Mouse (Mus musculus) heart, embryonic 14.5 days (tissue): ENCODE data around the gene Phgr1. TPM values are rescaled to one million over a fixed set of nuclear protein-coding genes. Genes with fewer than 3 reads are reported as not detected.
A peak's percentile ranks its signal among the peaks of the same experiment; 100 is the strongest.

Experiments used
- ATAC-seq: fragments of 200-750 bp; cut with Nextera tagmentation; 2 replicates; pipeline ENCODE4 v1.8.0; 2017; ENCODE audit warnings: low read depth, moderate TSS enrichment; ENCODE audit not compliant: insufficient number of reproducible peaks, insufficient read depth, low FRiP score
- H3K27ac ChIP-seq, 2 experiments: fragments of 200-500 bp in 1 of 2; fragments of 300-500 bp in 1 of 2; sonication (generic) in 1 of 2; replicated peaks in 1 of 2; 2 replicates each; pipeline ENCODE4 v1.5.1; 2012 to 2014; ENCODE audit warnings: low read depth in 2 of 2, low read length in 2 of 2, control low read depth in 1 of 2, mild to moderate bottlenecking in 1 of 2, mixed read lengths in 1 of 2; ENCODE audit not compliant: control insufficient read depth in 1 of 2, insufficient read depth in 1 of 2
- H3K27me3 ChIP-seq: fragments of 300-500 bp; sonication (generic); 2 replicates; pipeline ENCODE4 v1.6.1; 2014; ENCODE audit warnings: mild to moderate bottlenecking, low read length, control low read depth; ENCODE audit not compliant: control insufficient read depth, insufficient read depth
- H3K36me3 ChIP-seq: fragments of 300-500 bp; sonication (generic); 2 replicates; pipeline ENCODE4 v1.6.1; 2014; ENCODE audit warnings: mild to moderate bottlenecking, control low read depth, low read length, mixed read lengths; ENCODE audit not compliant: control insufficient read depth, insufficient read depth
- H3K4me1 ChIP-seq, 2 experiments: fragments of 200-500 bp in 1 of 2; fragments of 300-500 bp in 1 of 2; sonication (generic) in 1 of 2; 2 replicates each; pipeline ENCODE4 v1.6.1; 2012 to 2014; ENCODE audit warnings: low read length in 2 of 2, control low read depth in 1 of 2, mixed read lengths in 1 of 2; ENCODE audit not compliant: control insufficient read depth in 2 of 2, insufficient read depth in 2 of 2
- H3K4me2 ChIP-seq: fragments of 300-500 bp; sonication (generic); 2 replicates; pipeline ENCODE4 v1.6.1; 2014; ENCODE audit warnings: mild to moderate bottlenecking, low read length
- H3K4me3 ChIP-seq, 2 experiments: fragments of 200-500 bp in 1 of 2; fragments of 300-500 bp in 1 of 2; sonication (generic) in 1 of 2; 2 replicates each; pipeline ENCODE4 v1.5.1; 2012 to 2014; ENCODE audit warnings: low read length in 2 of 2, mild to moderate bottlenecking in 2 of 2, control low read depth in 1 of 2, low read depth in 1 of 2, moderate library complexity in 1 of 2; ENCODE audit not compliant: control insufficient read depth in 1 of 2, insufficient read depth in 1 of 2
- H3K9ac ChIP-seq: fragments of 300-500 bp; sonication (generic); 2 replicates; pipeline ENCODE4 v1.6.1; 2014; ENCODE audit warnings: mild to moderate bottlenecking, low read length
- H3K9me3 ChIP-seq: fragments of 300-500 bp; sonication (generic); 2 replicates; pipeline ENCODE4 v1.6.1; 2016; ENCODE audit warnings: low read length, control low read depth; ENCODE audit not compliant: control insufficient read depth
- WGBS: fragments of 180-500 bp; shearing (Covaris S2); extraction: QIAGEN DNeasy Blood & Tissue Kit; methylation state at CpG from one replicate; pipeline ENCODE4 v1.1.7; 2014; 5-methylcytosine and 5-hydroxymethylcytosine counted together
- polyA plus RNA-seq: library from polyadenylated mRNA; unstranded; fragments of >200 nt; fragmentation: Nextera tagmentation; extraction: Ambion mirVana; gene quantifications from 2 replicates; pipeline ENCODE4 v1.2.1, GENCODE M21; 2014

Phgr1 gene
- polyA plus RNA-seq, 1 experiment from 2014 or later: not detected

GRCm38 (mm10) chr2:118744621-118745020 is 27.9 kb upstream of the Phgr1 start:
- peak overlapping the region in 1 of 2 experiments; percentile 95; a peak in 2 of 4 replicates for H3K4me3 ChIP-seq
- WGBS: 18% methylated on average over 7 of the region's 7 CpGs

GRCm38 (mm10) chr2:118745232-118745884 is 27.2 kb upstream of the Phgr1 start, which contains the start of gene Inafm2:
Gene Inafm2 (plus strand): TSS chr2:118745758.
- peak within 1 kb of the TSS; percentile 83 to 86 for H3K27ac ChIP-seq
- peaks cover 26 to 39% of the 10 kb centered on the region in 2 experiments for H3K4me1 ChIP-seq
- peaks cover 17% of the 10 kb centered on the region for H3K36me3 ChIP-seq
- peak within 1 kb of the TSS; percentile 98 for H3K9ac ChIP-seq
- ATAC-seq: peak; percentile 85
- peak within 1 kb of the TSS; percentile 95 to 98 for H3K4me3 ChIP-seq
- under 1% methylated on average over 47 of the region's 57 CpGs for WGBS
- H3K27me3 ChIP-seq: peaks cover 5% of the 10 kb centered on the region; the same call in 1 of the 2 replicates
- peak within 1 kb of the TSS; percentile 88 for H3K4me2 ChIP-seq
- no peaks in the 10 kb centered on the region for H3K9me3 ChIP-seq

More at GRCm38 (mm10) chr2:118744621-118745020, 27.9 kb upstream of the Phgr1 start:
- Histone ChIP-seq H3K4me2 (peak overlapping the region; percentile 88), H3K36me3 (peaks cover 13% of the 10 kb centered on the region), H3K27ac (no peak overlapping the region), H3K9ac (peak overlapping the region; percentile 98; the same call in 1 of the 2 replicates), H3K4me1 (peaks cover 18 to 31% of the 10 kb centered on the region in 2 experiments), H3K27me3 (peaks cover 5% of the 10 kb centered on the region; the same call in 1 of the 2 replicates), H3K9me3 (no peaks in the 10 kb centered on the region)
- no peak for ATAC-seq

- Histone ChIP-seq H3K27ac (peak overlapping the region; percentile 83 to 86), H3K27me3 (peaks cover 5% of the 10 kb centered on the region; the same call in 1 of the 2 replicates), H3K36me3 (peaks cover 17% of the 10 kb centered on the region), H3K4me2 (peak overlapping the region; percentile 88), H3K9me3 (no peaks in the 10 kb centered on the region), H3K4me1 (peaks cover 32 to 47% of the 10 kb centered on the region in 2 experiments), H3K4me3 (peak overlapping the region; percentile 95 to 98), H3K9ac (peak overlapping the region; percentile 98)
- WGBS: under 1% methylated on average over 88 of the region's 113 CpGs
- peak; percentile 24 for ATAC-seq
Measured at GRCm38 (mm10) chr2:118745915-118746901, 26.4 kb upstream of the Phgr1 start.

- Histone ChIP-seq H3K4me1 (peaks cover 45 to 59% of the 10 kb centered on the region in 2 experiments), H3K27ac (peak overlapping the region; percentile 83 to 86), H3K27me3 (peaks cover 5% of the 10 kb centered on the region; the same call in 1 of the 2 replicates), H3K9ac (peak overlapping the region; percentile 98), H3K4me3 (peak overlapping the region; percentile 95 to 98), H3K36me3 (peaks cover 17% of the 10 kb centered on the region), H3K4me2 (peak overlapping the region; percentile 88), H3K9me3 (no peaks in the 10 kb centered on the region)
- ATAC-seq: no peak
- WGBS: 14% methylated on average over 10 of the region's 10 CpGs
Measured at GRCm38 (mm10) chr2:118747301-118747960, 25.1 kb upstream of the Phgr1 start.

GRCm38 (mm10) chr2:118749341-118749884 is 23.2 kb upstream of the Phgr1 start:
- H3K9me3 ChIP-seq: no peaks in the 10 kb centered on the region
- H3K9ac ChIP-seq: peak overlapping the region; percentile 64
- H3K36me3 ChIP-seq: peaks cover 17% of the 10 kb centered on the region
- H3K4me2 ChIP-seq: peak overlapping the region; percentile 88
- ATAC-seq: no peak
- H3K4me3 ChIP-seq: peak overlapping the region in 1 of 2 experiments; percentile 11; a peak in 1 of 4 replicates
- H3K27me3 ChIP-seq: peaks cover 3% of the 10 kb centered on the region; the same call in 1 of the 2 replicates
- H3K27ac ChIP-seq: peak overlapping the region; percentile 88 to 91
- 44% methylated on average over 10 of the region's 10 CpGs for WGBS
- peaks cover 48 to 69% of the 10 kb centered on the region in 2 experiments for H3K4me1 ChIP-seq

- Histone ChIP-seq H3K27me3 (no peaks in the 10 kb centered on the region), H3K27ac (peak overlapping the region; percentile 88 to 91), H3K4me3 (no peak overlapping the region), H3K9me3 (no peaks in the 10 kb centered on the region), H3K4me2 (peak overlapping the region; percentile 88), H3K36me3 (peaks cover 17% of the 10 kb centered on the region), H3K9ac (peak overlapping the region; percentile 64), H3K4me1 (peaks cover 39 to 66% of the 10 kb centered on the region in 2 experiments)
- WGBS: 19% methylated on average over 8 of the region's 8 CpGs
- ATAC-seq: peak; percentile 33; the same call in 1 of the 2 replicates
Measured at GRCm38 (mm10) chr2:118750476-118750875, 22.1 kb upstream of the Phgr1 start.
